Mouse (Mus musculus) cerebellum, adult 9-11 months (tissue): ENCODE results near the gene Lhx8.

ENCODE experiments used
- DNase-seq: peaks from one replicate; pipeline ENCODE4 v3.0.0; 2022

The Lhx8 gene

DNA sequence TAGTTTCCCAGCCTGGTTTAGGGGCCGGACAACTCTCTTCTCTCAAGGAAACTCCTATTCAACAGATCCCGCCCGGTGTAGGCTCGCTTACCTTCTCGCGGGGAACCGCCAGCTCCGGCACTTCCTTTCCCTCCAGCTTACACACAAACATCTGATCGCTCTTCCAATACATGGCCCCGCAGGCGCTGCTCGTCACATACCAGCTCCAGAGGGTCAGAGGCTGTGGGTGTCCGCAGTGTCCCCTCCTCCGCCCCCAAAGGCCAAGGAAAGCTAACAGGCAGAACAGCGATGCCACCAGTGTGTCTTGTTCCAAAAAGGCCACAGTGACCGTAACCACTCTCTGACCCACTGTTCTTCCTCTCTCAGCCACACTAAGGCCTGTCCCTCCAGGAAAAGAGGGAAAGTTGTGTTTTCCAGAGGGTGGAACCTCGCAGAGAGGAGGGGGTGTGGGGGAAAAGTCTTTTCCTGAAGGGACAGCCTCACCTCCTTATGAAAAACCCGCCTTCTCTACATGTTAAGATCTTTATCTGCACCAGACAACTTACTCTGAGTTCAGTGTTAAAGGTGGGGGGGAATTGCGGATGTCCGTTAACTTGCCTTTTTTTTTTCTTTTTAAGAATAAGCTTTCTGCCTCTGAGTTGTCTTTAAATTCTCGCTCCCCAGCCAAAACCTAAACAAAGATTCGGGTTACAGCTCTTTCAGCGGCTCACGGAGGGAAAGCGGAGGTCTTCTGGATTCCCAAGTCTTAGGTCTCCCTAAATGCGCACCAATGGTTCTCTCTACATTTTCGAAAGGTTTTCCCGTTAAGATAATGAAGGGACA, at the start of gene Lhx8:
Gene Lhx8, minus strand, starts transcription at position 479 of the 822 bp plus-strand sequence.
- DNase-seq, result no peak

DNA sequence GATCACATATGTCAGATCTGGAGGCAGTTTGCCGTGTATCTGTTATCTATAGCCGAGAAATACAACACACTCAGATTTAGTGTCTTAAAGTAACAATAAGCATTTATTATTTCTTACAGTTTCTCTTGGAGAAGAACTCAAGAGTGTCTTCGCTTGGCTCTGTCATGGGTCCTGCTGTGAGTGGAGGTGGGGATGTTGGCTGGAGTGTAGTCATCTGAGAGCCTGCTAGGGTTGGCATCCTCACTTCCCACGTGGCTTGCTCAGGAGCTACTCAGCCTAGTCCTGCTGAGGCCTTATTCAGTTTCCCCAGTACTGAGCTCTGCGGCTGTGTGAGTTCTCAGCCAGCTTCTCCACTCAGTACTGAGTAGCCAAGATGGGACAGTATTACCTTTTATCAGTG, 43.1 kb upstream of the Lhx8 start:
- no peak for DNase-seq

DNA sequence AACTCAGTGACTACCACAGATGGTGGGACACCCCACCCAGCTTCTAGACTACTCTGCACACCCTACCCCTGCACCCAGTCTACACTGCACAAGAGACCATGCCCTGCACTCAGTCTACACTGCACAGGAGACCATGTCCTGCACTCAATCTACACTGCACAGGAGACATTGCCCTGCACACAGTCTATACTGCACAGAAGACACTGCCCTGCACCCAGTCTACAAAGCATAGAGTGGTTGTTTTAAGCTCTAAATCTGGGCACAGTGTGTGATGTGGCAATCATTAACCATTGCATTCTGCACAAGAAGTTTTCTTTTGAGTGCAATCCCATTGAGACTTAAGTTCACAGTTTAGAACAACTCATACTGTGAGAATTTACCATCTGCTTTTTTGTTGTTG, 42.2 kb upstream of the Lhx8 start:
- no peak for DNase-seq

DNA sequence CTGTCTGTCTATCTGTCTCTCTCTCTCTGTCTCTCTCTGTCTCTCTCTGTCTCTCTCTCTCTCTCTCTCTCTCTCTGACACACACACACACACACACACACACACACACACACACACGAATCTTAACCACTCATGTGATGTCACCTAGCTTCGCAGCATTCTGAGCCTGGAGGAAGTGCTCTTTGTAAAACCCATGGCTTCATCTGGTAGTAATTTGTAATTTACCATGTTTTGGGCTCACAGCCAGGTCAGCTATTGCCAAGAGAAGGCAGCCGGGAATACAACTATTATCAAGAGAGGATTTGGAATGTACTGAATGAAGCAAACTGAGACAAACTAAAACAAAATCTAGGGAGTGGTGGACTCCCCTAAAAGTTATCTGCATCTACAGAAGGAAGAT, 36.9 kb upstream of the Lhx8 start:
- no peak for DNase-seq

- DNase-seq, result no peak
These were observed 34.2 kb upstream of the Lhx8 start for GRCm38 (mm10) chr3:154364604-154365209.

DNA sequence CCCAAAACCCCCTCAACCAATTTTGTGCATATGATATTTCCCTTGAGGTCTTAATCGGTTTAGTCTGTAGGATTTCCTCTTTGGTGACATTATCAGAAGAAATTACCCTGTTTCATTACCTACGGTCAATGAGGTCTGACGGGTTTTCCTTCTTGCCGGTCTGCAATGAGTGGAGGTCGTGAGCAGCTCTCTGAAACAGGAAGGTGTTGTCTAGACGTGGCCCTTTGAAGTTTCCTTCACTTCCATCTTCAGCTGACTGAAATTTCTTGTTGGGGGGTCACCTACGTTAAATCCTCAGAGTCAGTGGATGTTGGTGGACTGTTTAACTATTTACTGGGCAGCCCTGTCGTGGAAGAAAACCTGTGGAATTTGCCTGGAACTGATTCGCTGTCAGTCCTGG, 33.0 kb upstream of the Lhx8 start:
- DNase-seq, result no peak

- DNase-seq, result no peak
These were observed 28.8 kb upstream of the Lhx8 start for GRCm38 (mm10) chr3:154359231-154359630.

DNA sequence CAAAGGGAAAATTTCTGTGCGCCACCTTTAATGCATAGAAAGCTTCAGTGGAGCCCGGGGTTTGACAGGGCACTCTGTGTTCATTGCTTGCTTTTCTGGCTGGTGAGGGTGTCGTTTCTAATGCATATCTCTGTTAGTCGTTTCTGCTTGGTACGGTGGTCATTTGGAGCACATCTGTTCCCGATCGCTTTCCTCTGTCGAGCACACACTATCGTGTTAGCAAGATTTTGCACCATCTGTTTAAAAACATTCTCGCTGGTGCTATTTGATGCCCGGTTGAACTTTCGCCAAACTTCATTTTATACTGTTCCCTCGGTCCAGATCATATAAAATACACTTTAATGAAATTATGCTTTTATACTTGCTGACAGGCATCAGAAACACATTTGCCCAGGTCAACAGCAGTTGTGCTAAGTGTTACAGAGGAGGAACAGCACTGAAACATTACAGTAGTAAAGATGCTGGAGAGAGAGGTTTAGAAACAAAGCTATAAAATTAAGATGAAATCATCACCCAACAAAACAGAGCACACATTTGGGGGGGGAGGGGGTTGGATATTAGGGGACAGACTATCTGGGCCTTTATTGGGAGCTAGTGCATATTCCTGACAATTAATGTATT, 9.9 kb upstream of the Lhx8 start:
- no peak for DNase-seq

GRCm38 (mm10) chr3:154339649-154340260, 9.3 kb upstream of the Lhx8 start:
- no peak for DNase-seq

GRCm38 (mm10) chr3:154334806-154335205, 4.3 kb upstream of the Lhx8 start:
- DNase-seq, result no peak

- no peak for DNase-seq
These were observed 3.0 kb upstream of the Lhx8 start for GRCm38 (mm10) chr3:154333401-154333999.

GRCm38 (mm10) chr3:154332941-154333340, 2.5 kb upstream of the Lhx8 start:
- DNase-seq, result no peak

DNA sequence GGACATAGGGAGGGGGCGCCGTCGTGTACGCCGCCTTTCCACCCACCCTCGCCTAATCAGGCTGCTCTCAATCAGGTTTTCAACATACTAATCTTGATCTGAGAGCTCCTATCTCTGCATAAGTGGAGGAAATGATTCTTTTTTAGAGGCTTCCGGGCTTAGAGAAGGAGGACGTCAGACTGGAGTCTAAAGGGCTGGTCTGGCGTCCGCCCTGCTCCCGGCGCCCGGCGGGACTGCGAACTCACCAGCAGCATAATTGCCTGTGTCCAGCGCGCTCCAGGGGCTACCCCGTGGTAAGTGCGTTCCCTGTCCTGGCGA, 1.7 kb upstream of the Lhx8 start:
- no peak for DNase-seq

- no peak for DNase-seq
These were observed 1.2 kb upstream of the Lhx8 start for GRCm38 (mm10) chr3:154331506-154332212.

- DNase-seq, result no peak
These were observed 513 bp upstream of the Lhx8 start for GRCm38 (mm10) chr3:154331003-154331340.

DNA sequence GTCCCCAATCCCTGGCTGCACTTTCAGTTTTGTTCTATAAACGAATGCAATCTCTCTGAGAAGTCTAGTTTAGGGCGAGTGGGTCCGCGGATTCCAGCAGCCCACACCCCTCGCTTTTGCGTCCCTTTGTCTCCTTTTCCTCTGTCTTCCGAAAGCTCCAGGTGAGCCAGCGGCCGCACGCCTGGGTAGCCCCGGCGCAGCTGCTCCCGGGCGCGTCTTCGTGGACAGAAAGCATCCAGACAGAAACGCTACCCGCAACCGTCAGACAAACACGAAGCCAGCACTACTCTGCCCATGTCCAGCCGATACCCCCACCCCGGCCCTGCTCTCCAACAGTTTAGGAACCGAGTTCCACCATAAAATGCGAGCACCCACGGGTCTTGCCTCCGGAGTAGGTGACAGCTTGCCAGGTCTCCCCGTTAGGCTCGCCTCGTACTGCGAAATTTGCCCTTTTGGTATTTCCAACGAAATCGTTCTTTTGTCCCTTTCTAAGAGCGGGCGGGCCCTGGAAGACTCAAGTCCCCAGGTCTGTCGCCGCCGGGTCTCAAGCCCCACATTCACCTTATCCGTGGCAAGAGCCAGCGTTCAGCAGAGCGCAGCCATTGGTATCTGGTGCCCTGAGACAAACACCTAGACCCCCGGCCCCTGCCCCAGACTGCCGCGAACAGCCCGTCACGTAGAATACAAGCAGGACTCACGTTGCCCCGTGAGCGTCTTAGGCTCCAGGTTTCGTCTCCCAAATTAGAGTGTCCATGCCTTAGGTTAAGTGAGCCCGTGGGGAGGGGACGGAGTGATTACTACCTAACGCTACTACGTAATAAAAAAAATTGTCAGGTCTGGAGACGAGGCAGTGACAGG, 907 bp downstream of the Lhx8 start:
- DNase-seq, result no peak

- DNase-seq, result no peak
These were observed 1.6 kb downstream of the Lhx8 start for GRCm38 (mm10) chr3:154328721-154329322.

GRCm38 (mm10) chr3:154327883-154328720, 2.4 kb downstream of the Lhx8 start:
- DNase-seq, result no peak

DNA sequence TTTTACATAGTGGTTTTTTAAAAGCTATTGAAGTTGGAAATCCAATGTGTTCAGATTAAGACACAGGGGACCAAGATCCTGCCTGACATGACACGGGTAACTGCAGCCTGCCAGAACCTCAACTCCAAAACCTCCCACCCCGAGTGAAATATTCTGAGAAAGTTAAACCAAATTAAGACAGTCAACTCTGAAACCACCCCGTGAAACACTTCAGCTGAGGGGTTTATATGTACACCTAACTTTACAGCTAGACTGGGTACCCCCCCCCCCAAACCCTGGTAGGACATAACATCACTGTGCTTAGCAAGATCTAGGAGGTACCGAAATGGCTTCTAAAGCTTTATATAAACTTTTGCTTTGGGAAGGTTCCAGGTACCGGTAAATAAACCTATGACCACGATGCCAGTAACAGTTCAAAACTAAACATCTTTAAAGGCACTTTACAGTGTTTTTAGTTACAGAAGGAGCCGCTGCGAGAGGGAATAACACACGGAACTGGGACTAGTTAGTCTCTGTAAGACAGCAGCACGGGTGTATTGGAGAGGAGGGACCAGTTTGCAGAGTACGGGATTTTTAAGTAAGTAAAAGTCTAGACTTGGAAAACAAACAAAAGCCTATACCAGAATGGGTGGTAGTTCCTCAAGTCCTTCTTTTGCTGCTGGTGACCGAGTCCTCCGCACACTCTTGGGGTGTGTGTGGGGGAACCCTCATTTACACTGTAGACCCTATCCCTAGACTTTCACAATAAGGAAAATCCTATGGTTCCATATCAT, 3.2 kb downstream of the Lhx8 start:
- no peak for DNase-seq
